9 mouse cellular contexts compared by ENCODE assay signal in the genomic region with DNA sequence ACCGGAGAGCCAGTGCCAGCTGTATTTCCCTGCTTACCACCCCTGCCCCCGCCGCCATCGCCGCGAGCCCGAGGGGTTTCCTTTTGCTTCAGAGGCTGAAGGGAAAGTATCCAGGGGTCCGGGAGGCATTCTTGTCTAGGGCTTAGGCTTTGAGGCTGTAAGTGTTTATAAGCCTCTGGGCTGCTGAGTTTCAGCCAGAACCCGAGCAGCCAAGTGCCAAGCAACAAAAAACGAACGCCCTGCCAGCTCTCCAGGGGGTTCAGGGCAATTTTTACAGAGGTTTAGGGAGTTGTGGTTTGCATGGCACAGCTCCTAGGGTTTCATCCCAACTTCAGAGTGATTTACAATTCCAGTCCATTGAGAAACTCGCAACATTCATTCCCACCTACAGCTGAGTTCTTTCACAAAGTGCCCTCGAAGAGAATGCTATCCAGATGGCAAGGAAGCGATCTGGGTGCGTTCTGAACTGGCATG.
DNase-seq lines count a peak whose midpoint lies in the region; ATAC-seq and TF ChIP-seq lines count a peak whose summit lies in the region.
"Had no signal": no experiment of that assay in that cellular context is flagged by ENCODE, and none has a peak within 500 bp of the region (broad histone marks: within the 10 kb centered on the region; RNA-seq: fewer than 3 reads in every experiment).

No protein-coding gene starts in this region.

- H3K27me3 ChIP-seq in heart, embryonic 15.5 days: no peaks in the 10 kb centered on the region
- peaks cover 43% of the 10 kb centered on the region for H3K27me3 ChIP-seq in E14TG2a.4 (ENCODE audit: insufficient read depth, low read length)
- no peaks in the 10 kb centered on the region for H3K27me3 ChIP-seq in forebrain, embryonic 11.5 days (ENCODE audit: control insufficient read depth, insufficient read depth, low read length)
- H3K27me3 ChIP-seq in limb, embryonic 15.5 days: no peaks in the 10 kb centered on the region

- ATAC-seq in heart, embryonic 15.5 days (replicated peaks; ENCODE audit: insufficient number of reproducible peaks, insufficient read depth, low FRiP score, low read depth): no peak
- no peak for ATAC-seq in forebrain, embryonic 11.5 days (replicated peaks; ENCODE audit: low FRiP score)
- no peak for ATAC-seq in limb, embryonic 15.5 days (ENCODE audit: insufficient number of reproducible peaks, low FRiP score, low TSS enrichment, low read depth)

- DNase-seq in heart, postnatal 10 days: no peak
- DNase-seq in forebrain, embryonic 11.5 days (ENCODE audit: low spot score): no peak
- no peak for DNase-seq in spleen, postnatal 4 days (ENCODE audit: low spot score in 2 of 2)
- DNase-seq in cerebellum, adult 9-10 months: no peak
- no peak for DNase-seq in gastrocnemius, postnatal 36 days
- DNase-seq: kidney, adult 9 months had no signal

- WGBS in heart, embryonic 15.5 days: 44% methylated on average over 15 of the region's 15 CpGs
- 12% methylated on average over 15 of the region's 15 CpGs for WGBS in forebrain, embryonic 11.5 days
- 17% methylated on average over 15 of the region's 15 CpGs for WGBS in limb, embryonic 15.5 days

- intact Hi-C loops in heart, postnatal 10 days (cut with DNase I): no loop called here
- intact Hi-C loops in gastrocnemius, postnatal 36 days (cut with DNase I): no loop called here

- H3K9me3 ChIP-seq in heart, embryonic 15.5 days (replicated peaks): no peaks in the 10 kb centered on the region
- H3K9me3 ChIP-seq in E14TG2a.4 (ENCODE audit: low read length): peaks cover 44% of the 10 kb centered on the region
- H3K9me3 ChIP-seq in forebrain, embryonic 11.5 days (ENCODE audit: control insufficient read depth, low read length): no peaks in the 10 kb centered on the region
- no peaks in the 10 kb centered on the region for H3K9me3 ChIP-seq in limb, embryonic 15.5 days

- H3K9ac ChIP-seq in heart, embryonic 15.5 days: no peak overlapping the region
- peak overlapping the region; percentile 38 for H3K9ac ChIP-seq in forebrain, embryonic 11.5 days (ENCODE audit: low read length)
- no peak overlapping the region for H3K9ac ChIP-seq in limb, embryonic 15.5 days

- peak overlapping the region; percentile 37 for H3K27ac ChIP-seq in heart, embryonic 15.5 days
- H3K27ac ChIP-seq in forebrain, embryonic 11.5 days (ENCODE audit: low read depth, low read length): peak overlapping the region; percentile 94
- H3K27ac ChIP-seq in limb, embryonic 15.5 days: peak overlapping the region; percentile 74

- peaks cover 71% of the 10 kb centered on the region for H3K4me1 ChIP-seq in heart, embryonic 15.5 days (replicated peaks)
- peaks cover 28% of the 10 kb centered on the region for H3K4me1 ChIP-seq in E14TG2a.4 (replicated peaks; ENCODE audit: low read depth, low read length)
- H3K4me1 ChIP-seq in forebrain, embryonic 11.5 days (replicated peaks; ENCODE audit: control insufficient read depth, insufficient read depth, low read length): peaks cover 29% of the 10 kb centered on the region
- peaks cover 34% of the 10 kb centered on the region for H3K4me1 ChIP-seq in limb, embryonic 15.5 days

- no peak overlapping the region for H3K4me2 ChIP-seq in heart, embryonic 15.5 days
- H3K4me2 ChIP-seq in forebrain, embryonic 11.5 days (ENCODE audit: low read depth, low read length, severe bottlenecking): peak overlapping the region; percentile 22; the same call in 1 of the 2 replicates
- peak overlapping the region; percentile 19; the same call in 1 of the 2 replicates for H3K4me2 ChIP-seq in limb, embryonic 15.5 days

- H3K4me3 ChIP-seq in heart, embryonic 15.5 days: no peak overlapping the region
- H3K4me3 ChIP-seq in E14TG2a.4 (replicated peaks; ENCODE audit: low read length): peak overlapping the region; percentile 50
- no peak overlapping the region for H3K4me3 ChIP-seq in forebrain, embryonic 11.5 days (ENCODE audit: low read depth, low read length)
- H3K4me3 ChIP-seq in limb, embryonic 15.5 days: no peak overlapping the region

- no peak for TF ChIP-seq CTCF in E14TG2a.4 (conservative IDR thresholded peaks at IDR 0.05; ENCODE audit: low read length)

- no peaks in the 10 kb centered on the region for H3K36me3 ChIP-seq in heart, embryonic 15.5 days
- H3K36me3 ChIP-seq in E14TG2a.4 (ENCODE audit: insufficient read depth, low read length): no peaks in the 10 kb centered on the region
- H3K36me3 ChIP-seq in forebrain, embryonic 11.5 days (ENCODE audit: control insufficient read depth, insufficient read depth, low read length): no peaks in the 10 kb centered on the region
- no peaks in the 10 kb centered on the region for H3K36me3 ChIP-seq in limb, embryonic 15.5 days

Comparison
In these comparisons a context has a peak if more than half of its experiments do, and no peak if none do; other contexts are left out.
1. H3K27ac ChIP-seq: peak in every context shown above with its lines; median percentile 94 in forebrain, embryonic 11.5 days; 74 in limb, embryonic 15.5 days; 37 in heart, embryonic 15.5 days.